ENCODE assay signal across 20 mouse cellular contexts in genomic region chr13:63150470-63151020, GRCm38 (mm10).
A peak's percentile ranks its signal among the peaks of the same experiment; 100 is the strongest.
DNase-seq lines count a peak whose midpoint lies in the region; ATAC-seq lines count a peak whose summit lies in the region.
"Had no signal": no experiment of that assay in that cellular context is flagged by ENCODE, and none has a peak within 500 bp of the region (broad histone marks: within the 10 kb centered on the region; RNA-seq: fewer than 3 reads in every experiment).

No protein-coding gene starts in this region.

- ATAC-seq in embryonic facial prominence, embryonic 13.5 days (ENCODE audit: insufficient number of reproducible peaks, insufficient read depth, low FRiP score, low TSS enrichment, low read depth), result no peak
- ATAC-seq in heart, embryonic 13.5 days (ENCODE audit: extremely low read depth, insufficient number of reproducible peaks, low FRiP score, low TSS enrichment), result no peak
- ATAC-seq in intestine, embryonic 16.5 days, result peak; percentile 42
- no peak for ATAC-seq in CD4-positive, CD25-positive, alpha-beta regulatory T cell, adult 4 months

- peak overlapping the region; percentile 4; the same call in 1 of the 2 replicates for H3K27ac ChIP-seq in embryonic facial prominence, embryonic 13.5 days
- H3K27ac ChIP-seq in embryonic facial prominence, embryonic 10.5 days (replicated peaks), result no peak overlapping the region
- peak overlapping the region; percentile 76 for H3K27ac ChIP-seq in heart, embryonic 13.5 days (replicated peaks)
- 0 out of 2 replicates have a peak overlapping the region, but pooled peaks have one; percentile 3 for H3K27ac ChIP-seq in intestine, embryonic 16.5 days (ENCODE audit: low read length)
- H3K27ac ChIP-seq: forebrain, embryonic 10.5 days; hindbrain, embryonic 15.5 days; limb, embryonic 12.5 days; liver, embryonic 14.5 days; neural tube, embryonic 13.5 days had no signal

- H3K4me2 ChIP-seq in embryonic facial prominence, embryonic 13.5 days, result no peak overlapping the region
- H3K4me2 ChIP-seq in heart, embryonic 13.5 days, result no peak overlapping the region
- H3K4me2 ChIP-seq in intestine, embryonic 16.5 days (ENCODE audit: low read depth, low read length), result no peak overlapping the region
- H3K4me2 ChIP-seq: hindbrain, embryonic 15.5 days; limb, embryonic 12.5 days; neural tube, embryonic 13.5 days had no signal

- H3K4me3 ChIP-seq in embryonic facial prominence, embryonic 13.5 days, result no peak overlapping the region
- H3K4me3 ChIP-seq in embryonic facial prominence, embryonic 10.5 days, result no peak overlapping the region
- no peak overlapping the region for H3K4me3 ChIP-seq in heart, embryonic 13.5 days
- no peak overlapping the region for H3K4me3 ChIP-seq in intestine, embryonic 16.5 days (ENCODE audit: low read length)
- H3K4me3 ChIP-seq: forebrain, embryonic 10.5 days; hindbrain, embryonic 15.5 days; limb, embryonic 12.5 days; neural tube, embryonic 13.5 days had no signal

- DNase-seq in embryonic facial prominence, embryonic 10.5 days (ENCODE audit: low spot score), result no peak
- no peak for DNase-seq in heart, postnatal 4 days
- DNase-seq in R1 (ENCODE audit: low read depth, low spot score), result peak; percentile 23
- no peak for DNase-seq in adrenal gland, postnatal 36 days
- DNase-seq: adrenal gland, postnatal 25 days; cerebellum, adult 11-12 months; cerebellum, postnatal 14 days; embryo, embryonic 11 days; kidney, adult 18-20 months; midbrain, embryonic 14.5 days; right cerebral cortex, adult 18-20 months had no signal

- no peak overlapping the region for H3K9ac ChIP-seq in embryonic facial prominence, embryonic 13.5 days
- peak overlapping the region; percentile 19; the same call in 1 of the 2 replicates for H3K9ac ChIP-seq in heart, embryonic 13.5 days
- H3K9ac ChIP-seq in intestine, embryonic 16.5 days (ENCODE audit: low read depth, low read length), result no peak overlapping the region
- H3K9ac ChIP-seq: hindbrain, embryonic 15.5 days; limb, embryonic 12.5 days; liver, embryonic 14.5 days; neural tube, embryonic 13.5 days had no signal

- H3K4me1 ChIP-seq in embryonic facial prominence, embryonic 13.5 days, result peaks cover 24% of the 10 kb centered on the region
- peaks cover 27% of the 10 kb centered on the region for H3K4me1 ChIP-seq in embryonic facial prominence, embryonic 10.5 days
- peaks cover 38% of the 10 kb centered on the region for H3K4me1 ChIP-seq in heart, embryonic 13.5 days
- H3K4me1 ChIP-seq in intestine, embryonic 16.5 days (ENCODE audit: control insufficient read depth, insufficient read depth, low read length), result 0 out of 2 replicates have a peak, but pooled peaks cover 7% of the 10 kb centered on the region

- no peaks in the 10 kb centered on the region for H3K27me3 ChIP-seq in embryonic facial prominence, embryonic 13.5 days
- H3K27me3 ChIP-seq in embryonic facial prominence, embryonic 10.5 days (replicated peaks; ENCODE audit: low read depth, poor library complexity, severe bottlenecking), result no peaks in the 10 kb centered on the region
- H3K27me3 ChIP-seq in heart, embryonic 13.5 days (replicated peaks), result no peaks in the 10 kb centered on the region
- H3K27me3 ChIP-seq in intestine, embryonic 16.5 days (replicated peaks; ENCODE audit: control insufficient read depth, insufficient read depth, low read length), result no peaks in the 10 kb centered on the region
- H3K27me3 ChIP-seq: hindbrain, embryonic 15.5 days; limb, embryonic 12.5 days; neural tube, embryonic 13.5 days had no signal

- H3K36me3 ChIP-seq in embryonic facial prominence, embryonic 13.5 days, result no peaks in the 10 kb centered on the region
- no peaks in the 10 kb centered on the region for H3K36me3 ChIP-seq in embryonic facial prominence, embryonic 10.5 days (replicated peaks)
- H3K36me3 ChIP-seq in heart, embryonic 13.5 days, result no peaks in the 10 kb centered on the region
- H3K36me3 ChIP-seq in intestine, embryonic 16.5 days (ENCODE audit: control insufficient read depth, insufficient read depth, low read length), result no peaks in the 10 kb centered on the region
- H3K36me3 ChIP-seq: forebrain, embryonic 10.5 days; hindbrain, embryonic 15.5 days; limb, embryonic 12.5 days; neural tube, embryonic 13.5 days had no signal

- H3K9me3 ChIP-seq in embryonic facial prominence, embryonic 13.5 days, result no peaks in the 10 kb centered on the region
- no peaks in the 10 kb centered on the region for H3K9me3 ChIP-seq in embryonic facial prominence, embryonic 10.5 days
- no peaks in the 10 kb centered on the region for H3K9me3 ChIP-seq in heart, embryonic 13.5 days
- H3K9me3 ChIP-seq in intestine, embryonic 16.5 days (ENCODE audit: control insufficient read depth, low read length), result no peaks in the 10 kb centered on the region
- H3K9me3 ChIP-seq: forebrain, embryonic 10.5 days; hindbrain, embryonic 15.5 days; neural tube, embryonic 13.5 days had no signal

- 65% methylated on average over 2 of the region's 2 CpGs for WGBS in embryonic facial prominence, embryonic 13.5 days
- WGBS in embryonic facial prominence, embryonic 10.5 days, result 56% methylated on average over 2 of the region's 2 CpGs
- WGBS in heart, embryonic 13.5 days, result 31% methylated on average over 2 of the region's 2 CpGs
- WGBS in intestine, embryonic 16.5 days, result 65% methylated on average over 2 of the region's 2 CpGs
